Mouse (Mus musculus): ENCODE measurements at regions not wholly inside any gene's neighbourhood (a gene's known extent, or its start where the extent isn't known, plus 50 kb on each side); places are given as distances from the start of the nearest gene placed in this dataset.

GRCm38 (mm10) chr11:26971161-26971560 lies 377.4 kb upstream of the Vrk2 start:
- Histone ChIP-seq H3K27ac (no peak overlapping the region), H3K36me3 (no peaks in the 10 kb centered on the region), H3K4me2 (replicated peaks) (no peak overlapping the region), H3K4me1 (replicated peaks) (no peaks in the 10 kb centered on the region), H3K4me3 (replicated peaks) (no peak overlapping the region), H3K9ac (no peak overlapping the region), H3K9me3 (no peaks in the 10 kb centered on the region), H3K27me3 (replicated peaks) (no peaks in the 10 kb centered on the region)
- ATAC-seq = no peak
- WGBS = 86% methylated on average over 2 of the region's 2 CpGs

GRCm38 (mm10) chr11:26967427-26967826 lies 373.6 kb upstream of the Vrk2 start:
- Histone ChIP-seq H3K27me3 (replicated peaks) (no peaks in the 10 kb centered on the region), H3K27ac (no peak overlapping the region), H3K4me1 (replicated peaks) (no peaks in the 10 kb centered on the region; the same call in 1 of the 2 replicates), H3K4me2 (replicated peaks) (no peak overlapping the region), H3K9me3 (no peaks in the 10 kb centered on the region), H3K9ac (no peak overlapping the region), H3K4me3 (replicated peaks) (no peak overlapping the region), H3K36me3 (no peaks in the 10 kb centered on the region)
- ATAC-seq = no peak
- WGBS = 86% methylated on average over 4 of the region's 4 CpGs

- peaks cover 2% of the 10 kb centered on the region; the same call in 1 of the 2 replicates for H3K4me1 ChIP-seq (replicated peaks)
- no peak overlapping the region for H3K4me2 ChIP-seq (replicated peaks)
- no peak for ATAC-seq
- H3K27me3 ChIP-seq (replicated peaks) = no peaks in the 10 kb centered on the region
- H3K4me3 ChIP-seq (replicated peaks) = no peak overlapping the region
- H3K9me3 ChIP-seq = no peaks in the 10 kb centered on the region
- 62% methylated on average over 8 of the region's 8 CpGs for WGBS
- H3K27ac ChIP-seq = no peak overlapping the region
- H3K36me3 ChIP-seq = no peaks in the 10 kb centered on the region
- H3K9ac ChIP-seq = no peak overlapping the region
Measured at GRCm38 (mm10) chr11:26962928-26963667, 369.3 kb upstream of the Vrk2 start.

GRCm38 (mm10) chr11:26962040-26962927 lies 368.5 kb upstream of the Vrk2 start:
- Histone ChIP-seq H3K27me3 (replicated peaks) (no peaks in the 10 kb centered on the region), H3K36me3 (no peaks in the 10 kb centered on the region), H3K9me3 (no peaks in the 10 kb centered on the region), H3K4me3 (replicated peaks) (no peak overlapping the region), H3K4me2 (replicated peaks) (no peak overlapping the region), H3K9ac (no peak overlapping the region), H3K4me1 (replicated peaks) (peaks cover 2% of the 10 kb centered on the region; the same call in 1 of the 2 replicates), H3K27ac (no peak overlapping the region)
- 0 out of 2 replicates have a peak, but pooled peaks have one; percentile 57 for ATAC-seq
- 57% methylated on average over 18 of the region's 18 CpGs for WGBS

- Histone ChIP-seq H3K9ac (no peak overlapping the region), H3K9me3 (no peaks in the 10 kb centered on the region), H3K27ac (no peak overlapping the region), H3K4me3 (replicated peaks) (no peak overlapping the region), H3K27me3 (replicated peaks) (no peaks in the 10 kb centered on the region), H3K36me3 (no peaks in the 10 kb centered on the region), H3K4me1 (replicated peaks) (peaks cover 2% of the 10 kb centered on the region; the same call in 1 of the 2 replicates), H3K4me2 (replicated peaks) (peak overlapping the region; percentile 40)
- peak; percentile 98 for ATAC-seq
- WGBS = 9% methylated on average over 5 of the region's 5 CpGs
Measured at GRCm38 (mm10) chr11:26961336-26961980, 367.7 kb upstream of the Vrk2 start.

GRCm38 (mm10) chr11:26956153-26956552 lies 362.4 kb upstream of the Vrk2 start:
- Histone ChIP-seq H3K4me3 (replicated peaks) (no peak overlapping the region), H3K9ac (no peak overlapping the region), H3K27me3 (replicated peaks) (no peaks in the 10 kb centered on the region), H3K36me3 (no peaks in the 10 kb centered on the region), H3K9me3 (no peaks in the 10 kb centered on the region), H3K4me1 (replicated peaks) (no peaks in the 10 kb centered on the region), H3K4me2 (replicated peaks) (no peak overlapping the region), H3K27ac (no peak overlapping the region)
- no peak for ATAC-seq
- 58% methylated on average over 3 of the region's 3 CpGs for WGBS

GRCm38 (mm10) chr11:26931766-26932165 lies 338.0 kb upstream of the Vrk2 start:
- 33% methylated on average over 3 of the region's 3 CpGs for WGBS

GRCm38 (mm10) chr11:26907099-26907498 lies 313.3 kb upstream of the Vrk2 start:
- Histone ChIP-seq H3K36me3 (no peaks in the 10 kb centered on the region), H3K9me3 (no peaks in the 10 kb centered on the region), H3K4me2 (replicated peaks) (no peak overlapping the region), H3K27ac (no peak overlapping the region), H3K27me3 (replicated peaks) (no peaks in the 10 kb centered on the region), H3K9ac (no peak overlapping the region), H3K4me1 (replicated peaks) (no peaks in the 10 kb centered on the region), H3K4me3 (replicated peaks) (no peak overlapping the region)
- 67% methylated on average over 3 of the region's 3 CpGs for WGBS
- ATAC-seq = no peak

More at GRCm38 (mm10) chr11:26931766-26932165, 338.0 kb upstream of the Vrk2 start:
- H3K36me3 ChIP-seq = no peaks in the 10 kb centered on the region
- no peak overlapping the region for H3K9ac ChIP-seq
- H3K4me2 ChIP-seq (replicated peaks) = no peak overlapping the region
- H3K4me1 ChIP-seq (replicated peaks) = no peaks in the 10 kb centered on the region
- H3K27me3 ChIP-seq (replicated peaks) = no peaks in the 10 kb centered on the region
- ATAC-seq = no peak
- H3K9me3 ChIP-seq = no peaks in the 10 kb centered on the region
- H3K4me3 ChIP-seq (replicated peaks) = no peak overlapping the region
- no peak overlapping the region for H3K27ac ChIP-seq

GRCm38 (mm10) chr11:26881635-26882034 lies 287.8 kb upstream of the Vrk2 start:
- Histone ChIP-seq H3K4me1 (replicated peaks) (no peaks in the 10 kb centered on the region), H3K36me3 (no peaks in the 10 kb centered on the region), H3K27me3 (replicated peaks) (no peaks in the 10 kb centered on the region), H3K4me3 (replicated peaks) (no peak overlapping the region), H3K9ac (no peak overlapping the region), H3K9me3 (no peaks in the 10 kb centered on the region), H3K4me2 (replicated peaks) (no peak overlapping the region), H3K27ac (no peak overlapping the region)
- WGBS = 57% methylated on average over 6 of the region's 6 CpGs
- ATAC-seq = no peak

All from intestine, embryonic 15.5 days (tissue).